Mouse (Mus musculus) limb, embryonic 11.5 days (tissue): Measurements from ENCODE around the gene Ccdc183. TPM values are rescaled to one million over a fixed set of nuclear protein-coding genes. Genes with fewer than 3 reads are reported as not detected.
A peak's percentile ranks its signal among the peaks of the same experiment; 100 is the strongest.

Experiments
- ATAC-seq: fragments of 200-750 bp; cut with Nextera tagmentation; 2 replicates; pipeline ENCODE4 v1.8.0; 2017; ENCODE audit warnings: low read depth; ENCODE audit not compliant: insufficient number of reproducible peaks, low FRiP score, low TSS enrichment
- DNase-seq: peaks from one replicate; pipeline ENCODE4 v3.0.0-alpha.2; 2015; ENCODE audit warnings: low spot score
- H3K27ac ChIP-seq: fragments of 300-500 bp; sonication (generic); replicated peaks from 2 replicates; pipeline ENCODE4 v1.5.1; 2014; ENCODE audit warnings: low read depth, mild to moderate bottlenecking, low read length
- H3K27me3 ChIP-seq: fragments of 300-500 bp; sonication (generic); 2 replicates; pipeline ENCODE4 v1.6.1; 2014; ENCODE audit warnings: mild to moderate bottlenecking, low read length, mixed read lengths; ENCODE audit not compliant: control insufficient read depth, insufficient read depth
- H3K36me3 ChIP-seq: fragments of 300-500 bp; sonication (generic); 2 replicates; pipeline ENCODE4 v1.6.1; 2014; ENCODE audit warnings: mild to moderate bottlenecking, low read length, moderate library complexity, mixed read lengths; ENCODE audit not compliant: control insufficient read depth, insufficient read depth
- H3K4me1 ChIP-seq: fragments of 300-500 bp; sonication (generic); 2 replicates; pipeline ENCODE4 v1.6.1; 2014; ENCODE audit warnings: low read length, mixed read lengths; ENCODE audit not compliant: control insufficient read depth, insufficient read depth
- H3K4me2 ChIP-seq: fragments of 300-500 bp; sonication (generic); 2 replicates; pipeline ENCODE4 v1.6.1; 2014; ENCODE audit warnings: low read depth, mild to moderate bottlenecking, moderate library complexity; ENCODE audit not compliant: severe bottlenecking
- H3K4me3 ChIP-seq: fragments of 300-500 bp; sonication (generic); 2 replicates; pipeline ENCODE4 v1.5.1; 2014; ENCODE audit warnings: low read depth, low read length
- H3K9ac ChIP-seq: fragments of 300-500 bp; sonication (generic); 2 replicates; pipeline ENCODE4 v1.6.1; 2014; ENCODE audit warnings: mild to moderate bottlenecking, low read length
- H3K9me3 ChIP-seq: fragments of 300-500 bp; sonication (generic); 2 replicates; pipeline ENCODE4 v1.6.1; 2016; ENCODE audit warnings: low read length; ENCODE audit not compliant: control insufficient read depth
- WGBS: fragments of 180-500 bp; shearing (Covaris S2); extraction: QIAGEN DNeasy Blood & Tissue Kit; methylation state at CpG from one replicate; pipeline ENCODE4 v1.1.7; 2014; 5-methylcytosine and 5-hydroxymethylcytosine counted together
- polyA plus RNA-seq: library from polyadenylated mRNA; unstranded; fragments of >200 nt; fragmentation: Nextera tagmentation; extraction: Ambion mirVana; gene quantifications from 2 replicates; pipeline ENCODE4 v1.2.1, GENCODE M21; 2014

The Ccdc183 gene
- polyA plus RNA-seq, 1 experiment from 2014 or later, result 0.15 TPM

DNA sequence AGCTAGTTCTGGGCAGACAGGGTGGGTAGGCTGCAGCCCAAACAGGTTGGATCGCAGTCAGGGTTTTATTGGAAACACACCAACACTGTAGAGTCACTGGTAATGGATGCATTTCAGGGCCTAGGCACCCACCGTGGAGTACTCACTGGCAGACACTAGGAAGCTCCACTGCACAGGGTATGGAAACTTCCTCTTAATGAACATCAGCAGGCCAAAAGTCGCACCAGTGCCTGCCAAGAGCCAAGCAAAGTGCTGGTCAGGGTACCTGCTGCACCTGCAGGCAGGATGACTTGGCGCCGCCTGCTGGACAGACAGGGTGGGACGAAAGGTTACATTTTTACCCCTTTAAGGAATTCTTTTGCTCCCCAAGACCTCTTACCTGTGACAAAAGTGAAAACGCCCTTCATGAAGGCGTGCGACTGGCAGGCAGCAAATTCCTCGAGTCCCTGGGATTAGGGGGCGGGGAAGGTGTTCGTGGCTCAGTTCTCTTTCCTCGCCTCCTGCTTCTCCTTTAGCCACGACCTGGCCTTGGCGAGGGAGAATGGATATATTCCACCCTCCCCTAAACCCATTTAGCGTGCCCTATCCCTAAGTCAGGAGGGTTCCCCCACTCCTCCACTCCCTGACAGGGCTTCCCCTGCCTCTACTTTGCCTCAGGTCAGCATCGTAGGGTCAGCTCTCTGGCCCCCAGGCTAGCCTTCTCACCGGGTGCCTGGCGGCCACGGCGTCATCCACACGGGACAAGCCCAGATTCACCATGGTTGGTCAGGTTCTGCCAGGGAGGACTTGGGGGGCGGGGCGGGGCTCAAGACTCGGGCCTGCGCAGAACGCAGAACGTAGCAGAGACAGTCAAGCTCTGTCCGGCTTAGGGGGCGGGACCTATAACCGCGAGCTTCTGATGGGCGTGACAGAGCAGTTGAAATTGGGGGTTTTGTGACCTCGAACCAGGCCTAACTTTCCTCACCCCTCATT is 4.0 kb upstream of the Ccdc183 start, which contains the start of gene Tmem141:
TSS of gene Tmem141 (minus strand) at position 777 of the 972 bp plus-strand sequence.
- 6% methylated on average over 34 of the region's 34 CpGs for WGBS

DNA sequence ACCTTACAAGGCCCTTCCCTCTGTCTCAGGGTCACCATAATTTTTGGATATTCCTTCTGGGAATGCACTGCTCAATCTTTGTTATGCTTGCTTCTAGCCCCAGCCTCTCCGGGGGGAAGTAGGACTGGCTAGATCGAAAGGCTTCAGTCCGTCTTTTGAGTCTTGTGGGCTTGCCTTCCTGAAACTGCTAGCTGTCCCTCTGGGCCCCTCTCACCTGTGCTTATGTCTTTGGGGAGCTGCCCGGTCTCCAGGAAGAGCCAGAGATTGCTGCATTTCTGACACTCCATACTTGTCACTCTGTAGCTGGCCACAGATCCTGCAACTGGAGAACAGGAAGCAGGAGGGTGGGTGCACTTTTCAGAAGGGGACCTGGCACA is 3.4 kb upstream of the Ccdc183 start:
- no peak for DNase-seq
- Histone ChIP-seq H3K4me3 (no peak overlapping the region), H3K27me3 (peaks cover 23% of the 10 kb centered on the region), H3K4me2 (no peak overlapping the region), H3K27ac (no peak overlapping the region), H3K36me3 (no peaks in the 10 kb centered on the region), H3K9ac (no peak overlapping the region), H3K4me1 (0 out of 2 replicates have a peak, but pooled peaks cover 3% of the 10 kb centered on the region), H3K9me3 (no peaks in the 10 kb centered on the region)
- ATAC-seq, result no peak
- 89% methylated on average over 4 of the region's 4 CpGs for WGBS

More for the DNA sequence above, 4.0 kb upstream of the Ccdc183 start, which contains the start of gene Tmem141:
- no peak within 1 kb of the TSS for H3K27ac ChIP-seq
- H3K4me2 ChIP-seq, result peak within 1 kb of the TSS; percentile 64
- H3K4me1 ChIP-seq, result no peaks in the 10 kb centered on the region
- peak within 1 kb of the TSS; percentile 49 for H3K9ac ChIP-seq
- H3K36me3 ChIP-seq, result no peaks in the 10 kb centered on the region
- H3K27me3 ChIP-seq, result peaks cover 16% of the 10 kb centered on the region
- no peaks in the 10 kb centered on the region for H3K9me3 ChIP-seq
- peak; percentile 93 for ATAC-seq
- DNase-seq, result peak; percentile 84
- H3K4me3 ChIP-seq, result peak within 1 kb of the TSS; percentile 42

DNA sequence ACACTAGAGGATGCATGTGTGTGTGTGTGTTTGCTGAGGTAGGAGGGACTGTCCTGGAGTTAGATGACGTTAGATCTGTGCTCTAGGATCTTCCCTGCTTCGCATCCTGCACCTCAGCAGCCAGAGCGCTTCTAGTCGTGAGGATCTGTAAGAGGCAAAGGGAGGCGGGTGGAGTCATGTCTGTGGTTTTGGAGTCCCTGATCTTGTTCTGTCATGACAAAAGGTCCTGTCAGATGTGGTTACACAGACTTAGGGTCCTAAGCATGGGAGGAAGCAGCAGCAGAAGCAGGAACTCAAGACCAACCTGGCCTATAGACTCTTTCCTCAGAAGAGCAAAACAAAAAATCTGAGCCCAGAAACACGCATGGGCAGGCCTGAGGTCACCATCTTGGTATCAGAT is 2.9 kb upstream of the Ccdc183 start:
- H3K9me3 ChIP-seq, result no peaks in the 10 kb centered on the region
- DNase-seq (no peak), ATAC-seq (no peak)
- H3K27me3 ChIP-seq, result peaks cover 27% of the 10 kb centered on the region
- H3K4me1 ChIP-seq, result 0 out of 2 replicates have a peak, but pooled peaks cover 3% of the 10 kb centered on the region
- H3K27ac ChIP-seq, result no peak overlapping the region
- no peaks in the 10 kb centered on the region for H3K36me3 ChIP-seq
- no peak overlapping the region for H3K4me2 ChIP-seq
- H3K9ac ChIP-seq, result no peak overlapping the region
- WGBS, result 81% methylated on average over 6 of the region's 6 CpGs
- no peak overlapping the region for H3K4me3 ChIP-seq

DNA sequence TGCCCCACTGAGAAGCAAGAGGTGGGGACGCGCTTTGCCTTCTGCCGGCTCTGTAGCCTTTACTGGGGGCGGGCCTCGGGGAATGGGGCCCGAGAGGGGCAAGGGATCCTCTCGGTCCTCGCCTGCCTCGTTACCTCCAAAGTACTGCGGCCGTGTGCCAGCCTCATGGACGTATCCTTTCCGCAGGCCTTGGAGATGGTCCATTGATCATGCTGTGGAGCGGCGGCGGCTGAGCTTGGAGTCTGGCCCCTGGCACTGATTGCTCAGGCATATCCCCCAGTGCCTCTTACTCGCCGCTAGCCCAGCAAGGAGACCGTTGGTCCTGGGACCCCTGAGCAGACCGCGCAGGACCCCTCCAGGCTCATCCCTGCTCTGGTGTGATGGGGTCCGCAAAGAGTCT is 1.1 kb downstream of the Ccdc183 start:
- peaks cover 38% of the 10 kb centered on the region for H3K27me3 ChIP-seq
- no peak for ATAC-seq
- peak overlapping the region; percentile 10; the same call in 1 of the 2 replicates for H3K4me2 ChIP-seq
- H3K4me3 ChIP-seq, result no peak overlapping the region
- no peaks in the 10 kb centered on the region for H3K9me3 ChIP-seq
- H3K36me3 ChIP-seq, result no peaks in the 10 kb centered on the region
- 0 out of 2 replicates have a peak overlapping the region, but pooled peaks have one; percentile 40 for H3K9ac ChIP-seq
- DNase-seq, result peak; percentile 28
- no peak overlapping the region for H3K27ac ChIP-seq
- H3K4me1 ChIP-seq, result 0 out of 2 replicates have a peak, but pooled peaks cover 3% of the 10 kb centered on the region
- WGBS, result 19% methylated on average over 22 of the region's 22 CpGs

DNA sequence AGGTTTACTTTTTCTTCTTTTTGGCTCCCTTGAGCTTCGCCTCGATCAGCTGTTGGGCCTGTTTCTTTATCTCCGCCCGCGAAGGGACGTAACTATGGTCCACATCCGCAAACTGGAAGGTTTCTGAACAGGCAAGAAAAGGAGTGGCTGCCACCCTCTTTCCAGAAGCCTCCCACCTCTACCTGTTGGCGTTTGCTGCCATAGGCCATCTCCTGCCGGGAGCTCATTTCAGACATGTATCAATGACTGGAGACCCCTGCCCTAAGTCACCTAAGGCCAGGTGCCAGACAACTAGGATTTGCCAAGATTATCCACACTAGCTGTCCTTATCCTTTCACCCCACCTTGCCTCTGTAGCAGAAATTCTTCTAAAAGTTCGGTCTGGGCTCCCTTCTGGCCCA is 8.8 kb downstream of the Ccdc183 start:
- 65% methylated on average over 10 of the region's 10 CpGs for WGBS
- H3K4me3 ChIP-seq, result peak overlapping the region; percentile 99
- DNase-seq, result no peak
- H3K4me2 ChIP-seq, result peak overlapping the region; percentile 53; the same call in 1 of the 2 replicates
- peaks cover 6% of the 10 kb centered on the region; the same call in 1 of the 2 replicates for H3K27me3 ChIP-seq
- peak overlapping the region; percentile 93; the same call in 1 of the 2 replicates for H3K27ac ChIP-seq
- H3K4me1 ChIP-seq, result peaks cover 3% of the 10 kb centered on the region
- peak overlapping the region; percentile 98 for H3K9ac ChIP-seq
- peak; percentile 2; the same call in 1 of the 2 replicates for ATAC-seq
- H3K9me3 ChIP-seq, result no peaks in the 10 kb centered on the region
- H3K36me3 ChIP-seq, result no peaks in the 10 kb centered on the region

DNA sequence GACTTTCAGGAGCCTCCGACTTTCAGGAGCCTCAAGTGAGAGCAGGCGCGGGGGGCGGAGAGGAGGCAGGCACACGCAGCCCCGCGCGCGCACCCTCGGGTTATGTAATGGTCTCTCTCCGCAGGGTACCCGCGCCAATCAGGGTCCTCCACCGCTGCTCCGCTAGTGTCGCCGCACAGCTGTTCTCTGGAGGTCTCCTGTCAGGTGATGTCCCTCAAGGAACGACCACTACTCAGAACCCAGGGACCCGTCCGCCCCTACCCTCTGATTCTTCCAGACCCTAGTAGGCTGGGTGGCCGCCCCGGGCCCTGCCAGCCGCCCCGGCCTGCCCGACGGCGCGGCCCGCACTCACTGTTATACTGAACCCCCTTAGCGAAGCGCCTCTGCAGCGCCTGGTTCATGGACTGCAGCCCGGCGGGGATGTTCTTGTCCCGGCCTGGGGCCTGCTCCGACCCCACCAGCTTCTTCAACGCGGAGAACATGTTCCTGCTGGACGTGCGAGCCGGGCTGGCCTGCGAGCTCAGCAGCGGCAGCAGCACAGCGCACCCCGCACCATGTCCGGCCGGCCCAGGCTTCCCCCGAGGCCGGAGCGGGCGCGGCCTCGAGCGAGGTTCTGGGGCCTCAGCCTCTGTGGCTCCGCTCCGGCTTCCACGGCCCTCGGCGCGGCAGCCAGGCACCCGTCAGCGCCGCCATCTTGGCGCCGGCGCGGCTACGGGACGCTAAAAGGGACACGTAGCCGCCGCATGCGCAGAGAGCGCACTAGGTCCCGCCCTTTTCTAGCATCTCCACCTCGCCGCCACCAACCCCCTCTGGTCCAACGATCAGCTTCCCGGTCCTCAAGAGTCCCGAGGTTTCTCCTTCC is 9.5 kb downstream of the Ccdc183 start, which contains the start of gene Rabl6:
TSS of gene Rabl6 (minus strand) at position 761 of the 862 bp plus-strand sequence.
- under 1% methylated on average over 80 of the region's 80 CpGs for WGBS
- Histone ChIP-seq H3K4me2 (peak within 1 kb of the TSS; percentile 53), H3K9me3 (no peaks in the 10 kb centered on the region), H3K36me3 (no peaks in the 10 kb centered on the region; the same call in 1 of the 2 replicates), H3K27me3 (peaks cover 6% of the 10 kb centered on the region; the same call in 1 of the 2 replicates), H3K9ac (peak within 1 kb of the TSS; percentile 98), H3K4me3 (peak within 1 kb of the TSS; percentile 99), H3K27ac (peak within 1 kb of the TSS; percentile 93), H3K4me1 (peaks cover 3% of the 10 kb centered on the region)
- DNase-seq (peak; percentile 88), ATAC-seq (peak; percentile 84)

DNA sequence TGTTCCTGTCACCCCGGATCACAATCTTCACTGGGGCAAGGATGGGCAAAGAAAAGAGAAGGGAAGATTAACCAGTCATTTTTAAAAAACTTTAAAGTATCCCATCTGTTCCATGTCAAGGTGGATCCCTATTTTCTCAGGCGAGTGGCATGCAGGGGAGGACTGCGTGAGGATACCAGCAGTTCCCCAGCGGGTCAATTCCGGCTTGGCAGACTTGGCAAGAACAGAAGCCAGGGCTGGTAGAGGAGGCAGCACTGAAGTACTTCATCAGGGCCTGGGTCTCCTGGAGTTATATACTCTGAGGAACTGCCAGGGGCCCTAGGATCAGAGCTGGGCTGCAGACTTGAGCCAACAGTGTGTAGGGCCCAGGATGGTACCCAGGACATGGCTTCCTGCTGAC is 15.0 kb downstream of the Ccdc183 start:
- no peaks in the 10 kb centered on the region for H3K9me3 ChIP-seq
- 91% methylated on average over 5 of the region's 5 CpGs for WGBS
- H3K27me3 ChIP-seq, result no peaks in the 10 kb centered on the region
- no peak overlapping the region for H3K4me2 ChIP-seq
- H3K9ac ChIP-seq, result no peak overlapping the region
- H3K4me3 ChIP-seq, result no peak overlapping the region
- peaks cover 14% of the 10 kb centered on the region for H3K36me3 ChIP-seq
- DNase-seq (no peak), ATAC-seq (no peak)
- peaks cover 3% of the 10 kb centered on the region; the same call in 1 of the 2 replicates for H3K4me1 ChIP-seq
- no peak overlapping the region for H3K27ac ChIP-seq

DNA sequence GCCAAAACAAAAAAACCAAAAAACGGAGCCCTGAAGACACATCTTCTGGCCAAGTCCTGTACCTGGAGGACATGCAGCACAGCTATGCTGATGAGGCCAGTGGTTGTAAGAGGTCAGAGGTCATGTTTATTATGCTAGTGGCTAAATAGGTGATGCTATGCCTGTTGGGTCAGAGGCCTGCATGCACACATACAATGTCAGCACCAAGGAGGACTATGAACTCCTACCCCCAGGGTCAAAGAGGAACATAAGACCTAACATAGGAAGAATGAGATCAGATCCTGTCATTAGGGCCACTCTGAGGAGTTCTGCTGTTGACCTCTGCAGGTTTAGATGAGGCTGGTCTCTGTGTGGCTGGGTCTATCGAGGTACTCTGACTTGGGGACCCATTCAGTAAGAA is 17.4 kb downstream of the Ccdc183 start:
- H3K9ac ChIP-seq, result no peak overlapping the region
- H3K27me3 ChIP-seq, result no peaks in the 10 kb centered on the region
- H3K4me2 ChIP-seq, result no peak overlapping the region
- no peak for DNase-seq
- 88% methylated on average over 2 of the region's 2 CpGs for WGBS
- ATAC-seq, result no peak
- no peak overlapping the region for H3K27ac ChIP-seq
- no peaks in the 10 kb centered on the region for H3K9me3 ChIP-seq
- no peak overlapping the region for H3K4me3 ChIP-seq
- no peaks in the 10 kb centered on the region for H3K4me1 ChIP-seq
- peaks cover 17% of the 10 kb centered on the region for H3K36me3 ChIP-seq
